Mouse (Mus musculus): Measurements from ENCODE around the gene Armc2.

GRCm38 (mm10) chr10:41871564-41871963 is 146.7 kb downstream of the Armc2 start:
- no peak for TF ChIP-seq POLR2A (IDR thresholded peaks at IDR 0.05; ENCODE audit: low read depth, low read length)
- no peak for TF ChIP-seq CTCF (conservative IDR thresholded peaks at IDR 0.05; ENCODE audit: insufficient read depth, insufficient read length, low read depth, low read length)
